Mouse (Mus musculus) brain, embryonic 14.5 days (tissue): ENCODE data around the gene Lgr4. TPM values are rescaled to one million over a fixed set of nuclear protein-coding genes. Genes with fewer than 3 reads are reported as not detected.

Experiments used
- DNase-seq: peaks from one replicate; pipeline ENCODE4 v3.0.0-alpha.2; 2011; ENCODE audit warnings: low read depth
- CTCF ChIP-seq: fragments of 200-500 bp; IDR thresholded peaks from 2 replicates; pipeline ENCODE4 v1.5.1; 2012; ENCODE audit warnings: inconsistent platforms, mild to moderate bottlenecking, moderate library complexity, borderline replicate concordance; ENCODE audit not compliant: insufficient read depth, insufficient read length; ENCODE audit errors: extremely low read depth
- POLR2A ChIP-seq: fragments of 200-500 bp; IDR thresholded peaks from 2 replicates; pipeline ENCODE4 v1.6.1; 2012; ENCODE audit warnings: mild to moderate bottlenecking, inconsistent platforms, borderline replicate concordance; ENCODE audit not compliant: poor library complexity, insufficient read depth, insufficient read length, severe bottlenecking; ENCODE audit errors: extremely low read depth
- polyA plus RNA-seq: library from polyadenylated mRNA; depleted of rRNA; stranded (reverse); fragments of >200 nt; gene quantifications from 2 replicates; pipeline ENCODE4 v1.2.3, GENCODE M21; 2012

The Lgr4 gene
- polyA plus RNA-seq, 1 experiment: 15.1 TPM

DNA sequence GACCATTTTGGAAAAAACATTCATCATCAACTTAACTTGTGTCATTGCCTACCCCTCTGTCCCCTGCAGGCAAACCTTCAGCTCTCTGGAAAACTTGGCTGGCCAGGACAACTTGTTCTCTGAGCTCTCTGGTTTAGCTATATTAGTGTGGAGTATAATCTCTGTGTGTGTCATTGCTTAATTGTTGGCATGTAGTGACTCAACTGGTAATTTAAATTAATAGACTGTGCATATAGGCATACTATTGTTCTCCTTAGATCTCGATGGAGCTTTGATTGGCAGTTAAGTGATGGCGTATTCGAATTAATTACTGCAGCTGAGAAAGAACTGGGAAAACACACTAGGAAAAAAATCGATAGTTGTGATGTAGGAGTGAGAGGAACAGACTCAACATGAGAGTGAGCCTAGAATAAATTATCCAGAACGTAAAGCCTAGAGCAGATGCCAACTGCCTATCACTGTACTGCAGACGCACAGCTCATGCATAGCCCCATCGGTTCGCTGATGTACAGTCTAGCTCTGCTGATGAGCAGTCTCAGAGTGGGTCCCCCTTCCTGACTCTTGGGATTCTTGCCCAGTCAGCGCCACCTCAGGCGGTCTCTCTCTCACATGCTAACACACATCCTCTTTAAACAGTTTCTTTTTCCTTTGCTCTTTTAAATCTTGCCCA, 35.7 kb downstream of the Lgr4 start:
- no peak for TF ChIP-seq CTCF
- TF ChIP-seq POLR2A: no peak
- peak; percentile 89 for DNase-seq

- TF ChIP-seq POLR2A (no peak), CTCF (no peak)
- DNase-seq: no peak
These were observed 36.4 kb downstream of the Lgr4 start for GRCm38 (mm10) chr2:109953893-109954292.

GRCm38 (mm10) chr2:109955060-109955459, 37.6 kb downstream of the Lgr4 start:
- DNase-seq: no peak
- no peak for TF ChIP-seq CTCF
- no peak for TF ChIP-seq POLR2A

- no peak for DNase-seq
- no peak for TF ChIP-seq POLR2A
- TF ChIP-seq CTCF: no peak
These were observed 38.5 kb downstream of the Lgr4 start for GRCm38 (mm10) chr2:109955910-109956309.

DNA sequence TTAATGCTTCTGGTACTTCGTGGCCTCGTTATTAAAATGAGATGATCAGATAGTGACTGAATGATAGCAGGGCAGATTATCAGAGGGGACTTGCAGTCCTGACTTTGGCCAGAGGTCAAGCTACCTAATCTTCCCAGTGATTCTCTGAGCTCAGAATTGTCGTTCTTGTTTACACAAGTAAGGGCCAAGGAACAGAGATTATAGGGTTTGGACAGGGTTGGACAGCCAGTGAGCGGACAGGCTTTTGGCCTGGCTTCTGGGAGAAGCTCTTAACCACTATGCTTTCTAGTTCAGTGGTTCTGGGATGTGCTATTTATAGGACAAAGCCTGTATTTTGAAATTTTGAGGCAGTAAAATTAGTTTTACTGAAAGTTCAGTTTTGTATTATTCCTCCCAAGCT, 39.3 kb downstream of the Lgr4 start:
- TF ChIP-seq POLR2A: no peak
- no peak for TF ChIP-seq CTCF
- DNase-seq: no peak

DNA sequence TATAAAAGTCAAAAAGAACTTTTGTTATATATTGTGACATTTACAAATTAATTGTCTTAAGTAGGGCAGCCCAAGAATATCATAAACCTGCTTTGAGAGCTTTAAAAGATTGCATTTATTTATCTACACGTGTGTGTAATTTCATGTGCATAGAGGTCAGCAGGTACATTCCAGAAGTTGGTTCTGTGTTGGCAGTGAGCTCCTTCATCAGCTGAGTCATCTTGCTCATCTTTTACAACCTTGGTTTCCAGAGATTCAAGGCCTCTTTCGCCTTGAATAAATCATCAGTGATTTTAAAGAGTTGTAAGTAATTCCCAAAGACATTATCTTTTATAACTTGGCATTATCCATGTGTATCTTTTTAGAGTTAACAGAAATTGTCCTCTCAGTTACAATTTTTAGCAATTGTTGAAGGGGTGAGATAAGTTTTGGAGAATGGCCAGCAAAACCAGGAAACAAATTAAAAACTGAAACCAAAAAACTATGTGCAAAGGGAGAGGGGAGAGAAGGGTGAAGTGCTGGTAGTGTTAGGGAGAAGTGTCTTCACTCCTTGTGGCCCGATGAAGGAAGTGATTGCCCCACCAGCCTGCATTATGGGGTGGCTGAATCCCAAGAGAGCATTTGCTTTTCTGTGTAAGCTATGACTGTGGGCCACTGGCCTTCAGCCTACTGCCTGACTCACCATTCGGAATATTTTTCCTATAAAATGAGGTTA, 41.4 kb downstream of the Lgr4 start:
- TF ChIP-seq POLR2A: no peak
- no peak for TF ChIP-seq CTCF
- no peak for DNase-seq

DNA sequence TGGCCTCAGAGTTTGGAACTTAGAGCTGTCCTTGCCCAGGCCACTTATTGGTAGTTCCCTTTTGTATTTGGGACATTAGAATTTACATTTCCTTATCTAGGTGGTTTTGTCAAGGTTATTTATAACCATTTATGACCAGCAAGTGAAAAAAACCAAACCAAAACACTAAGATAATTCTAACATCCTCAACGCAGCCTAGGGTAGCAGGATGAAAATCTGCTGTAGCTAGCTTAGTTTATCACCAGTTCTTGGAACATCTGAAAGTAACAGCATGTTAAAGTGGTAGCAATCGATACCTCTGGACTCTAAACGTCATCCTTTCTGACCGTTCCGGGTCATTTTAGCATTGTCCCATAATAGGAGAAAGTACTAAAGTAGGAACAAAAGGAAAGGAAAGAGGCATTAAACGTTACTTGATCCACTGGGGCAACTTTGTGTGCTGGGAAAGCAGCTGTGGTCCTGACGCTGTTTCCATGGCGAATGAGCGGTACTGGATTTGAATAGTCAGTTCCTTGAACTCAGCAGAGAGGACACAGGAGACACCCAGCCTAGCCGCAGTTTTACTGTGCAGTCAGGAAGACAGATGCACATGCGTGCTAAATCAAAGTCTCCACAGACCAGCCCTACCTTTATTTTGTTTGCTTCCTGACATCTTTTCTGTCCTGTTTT, 42.1 kb downstream of the Lgr4 start:
- DNase-seq: peak; percentile 80
- no peak for TF ChIP-seq CTCF
- TF ChIP-seq POLR2A: no peak

DNA sequence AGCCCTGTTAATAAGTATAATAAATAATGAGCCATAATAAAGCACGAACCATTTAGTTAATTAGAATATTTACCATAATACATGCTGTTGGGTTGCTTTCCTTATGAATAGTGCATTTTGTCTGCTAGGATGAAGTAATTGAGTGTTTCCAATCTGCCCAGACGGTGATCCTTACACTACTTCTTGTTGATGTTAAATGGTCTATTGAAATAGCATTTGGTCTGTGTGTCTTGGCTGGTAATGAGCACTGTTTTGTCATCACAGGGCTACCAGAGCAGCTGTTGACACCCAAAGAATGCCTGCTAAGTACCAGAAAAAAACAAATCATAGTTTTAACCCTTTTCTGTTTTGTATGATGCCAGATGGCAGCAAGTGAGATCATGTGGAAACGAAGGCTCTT, 42.8 kb downstream of the Lgr4 start:
- DNase-seq: peak; percentile 96
- TF ChIP-seq POLR2A (no peak), CTCF (no peak)

GRCm38 (mm10) chr2:109961174-109961573, 43.7 kb downstream of the Lgr4 start:
- DNase-seq: no peak
- TF ChIP-seq CTCF (no peak), POLR2A (no peak)

DNA sequence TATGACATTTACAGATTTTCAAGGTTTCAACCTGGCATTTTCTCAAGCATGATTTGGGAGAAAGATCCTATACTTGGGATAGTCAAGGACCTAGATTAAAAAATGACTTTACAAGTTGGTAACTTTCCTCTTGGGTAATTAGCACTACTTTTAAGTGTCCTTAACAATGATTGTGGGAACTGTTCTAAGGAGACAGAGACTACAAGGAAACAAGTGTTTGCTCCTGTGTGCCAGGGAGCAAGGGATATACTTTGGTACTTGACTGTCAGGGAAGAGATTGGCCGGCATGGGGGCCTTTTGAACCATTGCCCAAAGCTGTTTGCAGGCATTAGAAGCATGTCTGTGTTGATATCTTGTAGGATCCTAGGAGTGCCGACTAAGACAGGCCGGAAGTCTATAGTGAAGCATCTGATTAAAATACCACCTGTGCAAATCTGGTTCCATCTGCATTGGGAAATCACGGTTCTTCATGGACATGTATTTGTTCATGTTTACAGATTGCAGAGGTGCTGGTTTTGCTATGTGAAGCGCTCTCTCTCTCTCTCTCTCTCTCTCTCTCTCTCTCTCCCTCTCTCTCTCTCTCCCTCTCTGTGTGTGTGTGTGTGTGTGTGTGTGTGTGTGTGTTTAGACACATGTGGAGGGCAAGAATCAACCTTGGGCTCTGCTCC, 46.3 kb downstream of the Lgr4 start:
- TF ChIP-seq POLR2A (no peak), CTCF (no peak)
- DNase-seq: no peak
